11 mouse cellular contexts compared by ENCODE assay signal in the genomic region with DNA sequence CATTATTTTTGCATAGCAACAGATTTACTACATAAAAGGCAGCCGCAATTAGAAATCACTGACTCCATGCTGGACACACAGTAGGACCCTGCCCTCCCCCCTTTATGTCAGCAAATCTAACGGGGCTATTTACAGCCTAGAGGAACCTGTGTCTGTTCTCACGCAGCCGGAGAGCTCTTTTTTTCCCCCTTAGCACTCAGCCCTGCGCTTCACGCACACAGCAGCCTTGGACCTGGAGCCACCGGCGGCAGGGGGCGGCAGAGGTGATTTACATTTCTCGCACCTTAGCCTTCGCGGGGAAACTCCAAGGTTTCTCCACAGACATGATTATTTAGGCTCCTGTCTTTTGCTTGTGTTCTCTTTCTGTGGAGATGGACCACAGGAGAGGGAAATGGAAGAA. TPM values are rescaled to one million over a fixed set of nuclear protein-coding genes. Genes with fewer than 3 reads are reported as not detected.
DNase-seq lines count a peak whose midpoint lies in the region; ATAC-seq and TF ChIP-seq lines count a peak whose summit lies in the region.
"Had no signal": no experiment of that assay in that cellular context is flagged by ENCODE, and none has a peak within 500 bp of the region (broad histone marks: within the 10 kb centered on the region; RNA-seq: fewer than 3 reads in every experiment).

No protein-coding gene starts in this region.

- H3K9me3 ChIP-seq in hindbrain, embryonic 16.5 days (ENCODE audit: control insufficient read depth, low read length), result no peaks in the 10 kb centered on the region
- H3K9me3 ChIP-seq in midbrain, embryonic 11.5 days (ENCODE audit: control insufficient read depth, low read length), result no peaks in the 10 kb centered on the region
- H3K9me3 ChIP-seq: megakaryocyte, embryonic 14.5 days had no signal

- peak; percentile 46 for DNase-seq in embryo, embryonic 10 days (ENCODE audit: low spot score)
- no peak for DNase-seq in embryo, embryonic 9.5 days (ENCODE audit: extremely low spot score)
- peak; percentile 12 for DNase-seq in ZHBTc4 (ENCODE audit: low read depth, low spot score)
- no peak for DNase-seq in midbrain, embryonic 11.5 days (ENCODE audit: low spot score, missing footprints)
- DNase-seq in ovary, postnatal 14 days (ENCODE audit: low spot score), result no peak
- DNase-seq in left cerebral cortex, adult 2 months (ENCODE audit: extremely low spot score in 1 of 2, low spot score in 2 of 2), result no peak
- no peak for DNase-seq in c-Kit-positive CD71-positive TER-119-positive erythroid progenitor cells, embryonic 14.5 days (ENCODE audit: low spot score)
- DNase-seq: adrenal gland, postnatal 10 days; gastrocnemius, adult 2 months had no signal

- 0 out of 2 replicates have a peak, but pooled peaks cover 3% of the 10 kb centered on the region for H3K4me1 ChIP-seq in hindbrain, embryonic 16.5 days (ENCODE audit: control insufficient read depth, insufficient read depth, low read depth, low read length)
- H3K4me1 ChIP-seq in midbrain, embryonic 11.5 days (ENCODE audit: control insufficient read depth, insufficient read depth, low read length), result no peaks in the 10 kb centered on the region
- H3K4me1 ChIP-seq: megakaryocyte, embryonic 14.5 days had no signal

- H3K27me3 ChIP-seq in hindbrain, embryonic 16.5 days (replicated peaks; ENCODE audit: control insufficient read depth, insufficient read depth, low read length), result no peaks in the 10 kb centered on the region
- no peaks in the 10 kb centered on the region for H3K27me3 ChIP-seq in midbrain, embryonic 11.5 days (ENCODE audit: control insufficient read depth, insufficient read depth, low read length)

- peak overlapping the region; percentile 68 for H3K4me2 ChIP-seq in hindbrain, embryonic 16.5 days (ENCODE audit: low read length)
- H3K4me2 ChIP-seq in midbrain, embryonic 11.5 days, result peak overlapping the region; percentile 37

- ATAC-seq in hindbrain, embryonic 16.5 days, result peak; percentile 69
- ATAC-seq in midbrain, embryonic 11.5 days (ENCODE audit: low FRiP score), result peak; percentile 65

- intact Hi-C loops in left cerebral cortex, adult 2 months (cut with DNase I), result no loop called here

- H3K9ac ChIP-seq in hindbrain, embryonic 16.5 days (ENCODE audit: low read depth, low read length), result peak overlapping the region; percentile 27; the same call in 1 of the 2 replicates
- no peak overlapping the region for H3K9ac ChIP-seq in midbrain, embryonic 11.5 days (ENCODE audit: low read length)

- no peaks in the 10 kb centered on the region for H3K36me3 ChIP-seq in hindbrain, embryonic 16.5 days (ENCODE audit: control insufficient read depth, insufficient read depth, low read length)
- no peaks in the 10 kb centered on the region for H3K36me3 ChIP-seq in midbrain, embryonic 11.5 days (ENCODE audit: control insufficient read depth, insufficient read depth, low read length)

- no peak; the same call in 1 of the 2 replicates for TF ChIP-seq CTCF in left cerebral cortex, adult 2 months (IDR thresholded peaks at IDR 0.05)

- peak overlapping the region; percentile 43 for H3K4me3 ChIP-seq in hindbrain, embryonic 16.5 days (ENCODE audit: low read length)
- H3K4me3 ChIP-seq in midbrain, embryonic 11.5 days (ENCODE audit: low read depth, low read length), result peak overlapping the region; percentile 36
- no peak overlapping the region for H3K4me3 ChIP-seq in left cerebral cortex, adult 2 months
- H3K4me3 ChIP-seq: gastrocnemius, adult 2 months had no signal

- 20% methylated on average over 12 of the region's 12 CpGs for WGBS in hindbrain, embryonic 16.5 days
- WGBS in midbrain, embryonic 11.5 days, result 7% methylated on average over 12 of the region's 12 CpGs

- no peak overlapping the region for H3K27ac ChIP-seq in hindbrain, embryonic 16.5 days (ENCODE audit: low read depth, low read length)
- no peak overlapping the region for H3K27ac ChIP-seq in midbrain, embryonic 11.5 days (ENCODE audit: low read depth, low read length)
- H3K27ac ChIP-seq in left cerebral cortex, adult 2 months, result no peak overlapping the region
- H3K27ac ChIP-seq: gastrocnemius, adult 2 months had no signal

RNA-seq across cellular contexts. Expression of gene Arhgap36, which starts 17.1 kb away (rescaled TPM):
- polyA plus RNA-seq in hindbrain, embryonic 16.5 days (2015; fragmentation: Nextera tagmentation; extraction: Ambion mirVana), result 9.4 and 14.1 TPM in 2 replicates
- polyA plus RNA-seq in midbrain, embryonic 11.5 days (2014; fragmentation: Nextera tagmentation; extraction: Ambion mirVana), result 1.2 and 1.7 TPM in 2 replicates
- 1 to 10 TPM; 1.6 to 1.7 TPM for total RNA-seq in left cerebral cortex, adult 2 months (2021)
- total RNA-seq: gastrocnemius, adult 2 months had no signal

Comparison
In these comparisons a context has a peak if more than half of its experiments do, and no peak if none do; other contexts are left out.
1. DNase-seq: peak in embryo, embryonic 10 days (single experiment) and ZHBTc4 (single experiment); none in embryo, embryonic 9.5 days (single experiment), midbrain, embryonic 11.5 days (single experiment), ovary, postnatal 14 days (single experiment), left cerebral cortex, adult 2 months (0 of 2) and c-Kit-positive CD71-positive TER-119-positive erythroid progenitor cells, embryonic 14.5 days (single experiment).